Mouse (Mus musculus): Measurements from ENCODE around the gene Tpst1.
A peak's percentile ranks its signal among the peaks of the same experiment; 100 is the strongest.

Tpst1 gene

GRCm38 (mm10) chr5:130052955-130053354 lies 20.2 kb upstream of the Tpst1 start:
- DNase-seq: no peak

- DNase-seq: no peak
Observed at GRCm38 (mm10) chr5:130055688-130056087, 17.4 kb upstream of the Tpst1 start.

GRCm38 (mm10) chr5:130056303-130056702 lies 16.8 kb upstream of the Tpst1 start:
- no peak for DNase-seq

- DNase-seq: no peak
Observed at GRCm38 (mm10) chr5:130059413-130060328, 13.5 kb upstream of the Tpst1 start.

GRCm38 (mm10) chr5:130060329-130060665 lies 12.8 kb upstream of the Tpst1 start:
- DNase-seq: no peak

GRCm38 (mm10) chr5:130062096-130062495 lies 11.0 kb upstream of the Tpst1 start:
- DNase-seq: no peak

- peak; percentile 81 for DNase-seq
Observed at GRCm38 (mm10) chr5:130063760-130064159, 9.4 kb upstream of the Tpst1 start.

GRCm38 (mm10) chr5:130065579-130065978 lies 7.5 kb upstream of the Tpst1 start:
- DNase-seq: no peak

GRCm38 (mm10) chr5:130067841-130068264 lies 5.3 kb upstream of the Tpst1 start:
- no peak for DNase-seq

- peak; percentile 48 for DNase-seq
Observed at GRCm38 (mm10) chr5:130074491-130074890, 1.4 kb downstream of the Tpst1 start.

- peak; percentile 47 for DNase-seq
Observed at GRCm38 (mm10) chr5:130076396-130076795, 3.3 kb downstream of the Tpst1 start.

- DNase-seq: no peak
Observed at GRCm38 (mm10) chr5:130078096-130078833, 5.1 kb downstream of the Tpst1 start.

GRCm38 (mm10) chr5:130078834-130079156 lies 5.7 kb downstream of the Tpst1 start:
- no peak for DNase-seq

GRCm38 (mm10) chr5:130079202-130080050 lies 6.3 kb downstream of the Tpst1 start:
- peak; percentile 94 for DNase-seq

GRCm38 (mm10) chr5:130080051-130080681 lies 7.0 kb downstream of the Tpst1 start:
- peak; percentile 41 for DNase-seq

GRCm38 (mm10) chr5:130081181-130081881 lies 8.2 kb downstream of the Tpst1 start:
- DNase-seq: no peak

- DNase-seq: no peak
Observed at GRCm38 (mm10) chr5:130082431-130082830, 9.3 kb downstream of the Tpst1 start.

GRCm38 (mm10) chr5:130084271-130084670 lies 11.1 kb downstream of the Tpst1 start:
- no peak for DNase-seq

- no peak for DNase-seq
Observed at GRCm38 (mm10) chr5:130088008-130088407, 14.9 kb downstream of the Tpst1 start.

- no peak for DNase-seq
Observed at GRCm38 (mm10) chr5:130088612-130089011, 15.5 kb downstream of the Tpst1 start.

GRCm38 (mm10) chr5:130089177-130089576 lies 16.1 kb downstream of the Tpst1 start:
- no peak for DNase-seq
